Mouse (Mus musculus): Measurements from ENCODE around the gene Tbc1d5.

GRCm38 (mm10) chr17:50972142-50972541, 207.0 kb downstream of the Tbc1d5 start:
- no peak for TF ChIP-seq CTCF (IDR thresholded peaks at IDR 0.05; ENCODE audit: insufficient read depth, low read length)
- TF ChIP-seq POLR2A (IDR thresholded peaks at IDR 0.05; ENCODE audit: borderline replicate concordance, extremely low read depth, low read depth, low read length): no peak

Measured in lung, adult 2 months (tissue).